Mouse (Mus musculus): ENCODE measurements around the gene AI413582. TPM values are rescaled to one million over a fixed set of nuclear protein-coding genes. Genes with fewer than 3 reads are reported as not detected.

Gene AI413582
- polyA plus RNA-seq, 1 experiment: 20.7 TPM

GRCm38 (mm10) chr17:27545991-27546390, 19.6 kb downstream of the AI413582 start:
- H3K36me3 ChIP-seq (ENCODE audit: control insufficient read depth, insufficient read depth, low read length): no peaks in the 10 kb centered on the region
- H3K27ac ChIP-seq (ENCODE audit: control insufficient read depth, insufficient read depth, low read depth, low read length): no peak overlapping the region
- H3K4me1 ChIP-seq (ENCODE audit: control insufficient read depth, insufficient read depth, low read length): peaks cover 5% of the 10 kb centered on the region
- H3K27me3 ChIP-seq (ENCODE audit: control insufficient read depth, insufficient read depth, low read length): no peaks in the 10 kb centered on the region
- TF ChIP-seq POLR2A (IDR thresholded peaks at IDR 0.05; ENCODE audit: control insufficient read depth, low read depth, low read length) (0 out of 2 replicates have a peak, but pooled peaks have one; percentile 12), CTCF (IDR thresholded peaks at IDR 0.05; ENCODE audit: control insufficient read depth, insufficient read depth, insufficient replicate concordance, low read depth, low read length) (no peak)
- no peak overlapping the region for H3K4me3 ChIP-seq (ENCODE audit: control insufficient read depth, low read depth, low read length)

- Histone ChIP-seq H3K4me1 (ENCODE audit: control insufficient read depth, insufficient read depth, low read length) (peaks cover 5% of the 10 kb centered on the region), H3K36me3 (ENCODE audit: control insufficient read depth, insufficient read depth, low read length) (no peaks in the 10 kb centered on the region), H3K27ac (ENCODE audit: control insufficient read depth, insufficient read depth, low read depth, low read length) (no peak overlapping the region), H3K27me3 (ENCODE audit: control insufficient read depth, insufficient read depth, low read length) (no peaks in the 10 kb centered on the region), H3K4me3 (ENCODE audit: control insufficient read depth, low read depth, low read length) (no peak overlapping the region)
- TF ChIP-seq POLR2A (IDR thresholded peaks at IDR 0.05; ENCODE audit: control insufficient read depth, low read depth, low read length) (no peak), CTCF (IDR thresholded peaks at IDR 0.05; ENCODE audit: control insufficient read depth, insufficient read depth, insufficient replicate concordance, low read depth, low read length) (no peak)
Observed at GRCm38 (mm10) chr17:27544551-27544950, 21.0 kb downstream of the AI413582 start.

GRCm38 (mm10) chr17:27541984-27542383, 23.6 kb downstream of the AI413582 start:
- Histone ChIP-seq H3K27me3 (ENCODE audit: control insufficient read depth, insufficient read depth, low read length) (no peaks in the 10 kb centered on the region), H3K36me3 (ENCODE audit: control insufficient read depth, insufficient read depth, low read length) (no peaks in the 10 kb centered on the region), H3K4me1 (ENCODE audit: control insufficient read depth, insufficient read depth, low read length) (peaks cover 5% of the 10 kb centered on the region), H3K4me3 (ENCODE audit: control insufficient read depth, low read depth, low read length) (no peak overlapping the region), H3K27ac (ENCODE audit: control insufficient read depth, insufficient read depth, low read depth, low read length) (no peak overlapping the region)
- TF ChIP-seq POLR2A (IDR thresholded peaks at IDR 0.05; ENCODE audit: control insufficient read depth, low read depth, low read length): no peak
- TF ChIP-seq CTCF (IDR thresholded peaks at IDR 0.05; ENCODE audit: control insufficient read depth, insufficient read depth, insufficient replicate concordance, low read depth, low read length): no peak

GRCm38 (mm10) chr17:27541261-27541660, 24.3 kb downstream of the AI413582 start:
- TF ChIP-seq CTCF (IDR thresholded peaks at IDR 0.05; ENCODE audit: control insufficient read depth, insufficient read depth, insufficient replicate concordance, low read depth, low read length): no peak
- no peak for TF ChIP-seq POLR2A (IDR thresholded peaks at IDR 0.05; ENCODE audit: control insufficient read depth, low read depth, low read length)
- no peaks in the 10 kb centered on the region for H3K27me3 ChIP-seq (ENCODE audit: control insufficient read depth, insufficient read depth, low read length)
- H3K27ac ChIP-seq (ENCODE audit: control insufficient read depth, insufficient read depth, low read depth, low read length): no peak overlapping the region
- H3K36me3 ChIP-seq (ENCODE audit: control insufficient read depth, insufficient read depth, low read length): no peaks in the 10 kb centered on the region
- peaks cover 5% of the 10 kb centered on the region for H3K4me1 ChIP-seq (ENCODE audit: control insufficient read depth, insufficient read depth, low read length)
- H3K4me3 ChIP-seq (ENCODE audit: control insufficient read depth, low read depth, low read length): no peak overlapping the region

- Histone ChIP-seq H3K27me3 (ENCODE audit: control insufficient read depth, insufficient read depth, low read length) (no peaks in the 10 kb centered on the region), H3K27ac (ENCODE audit: control insufficient read depth, insufficient read depth, low read depth, low read length) (no peak overlapping the region), H3K4me1 (ENCODE audit: control insufficient read depth, insufficient read depth, low read length) (peaks cover 3% of the 10 kb centered on the region), H3K36me3 (ENCODE audit: control insufficient read depth, insufficient read depth, low read length) (no peaks in the 10 kb centered on the region), H3K4me3 (ENCODE audit: control insufficient read depth, low read depth, low read length) (no peak overlapping the region)
- TF ChIP-seq POLR2A (IDR thresholded peaks at IDR 0.05; ENCODE audit: control insufficient read depth, low read depth, low read length): no peak
- TF ChIP-seq CTCF (IDR thresholded peaks at IDR 0.05; ENCODE audit: control insufficient read depth, insufficient read depth, insufficient replicate concordance, low read depth, low read length): peak; percentile 100
Observed at GRCm38 (mm10) chr17:27534718-27535117, 30.8 kb downstream of the AI413582 start.

GRCm38 (mm10) chr17:27533354-27533753, 32.2 kb downstream of the AI413582 start:
- H3K4me1 ChIP-seq (ENCODE audit: control insufficient read depth, insufficient read depth, low read length): peaks cover 3% of the 10 kb centered on the region
- no peak overlapping the region for H3K4me3 ChIP-seq (ENCODE audit: control insufficient read depth, low read depth, low read length)
- TF ChIP-seq CTCF (IDR thresholded peaks at IDR 0.05; ENCODE audit: control insufficient read depth, insufficient read depth, insufficient replicate concordance, low read depth, low read length) (no peak), POLR2A (IDR thresholded peaks at IDR 0.05; ENCODE audit: control insufficient read depth, low read depth, low read length) (no peak)
- H3K36me3 ChIP-seq (ENCODE audit: control insufficient read depth, insufficient read depth, low read length): no peaks in the 10 kb centered on the region
- no peaks in the 10 kb centered on the region for H3K27me3 ChIP-seq (ENCODE audit: control insufficient read depth, insufficient read depth, low read length)
- H3K27ac ChIP-seq (ENCODE audit: control insufficient read depth, insufficient read depth, low read depth, low read length): no peak overlapping the region

GRCm38 (mm10) chr17:27532095-27532494, 33.5 kb downstream of the AI413582 start:
- TF ChIP-seq POLR2A (IDR thresholded peaks at IDR 0.05; ENCODE audit: control insufficient read depth, low read depth, low read length): no peak
- no peak for TF ChIP-seq CTCF (IDR thresholded peaks at IDR 0.05; ENCODE audit: control insufficient read depth, insufficient read depth, insufficient replicate concordance, low read depth, low read length)
- H3K27me3 ChIP-seq (ENCODE audit: control insufficient read depth, insufficient read depth, low read length): no peaks in the 10 kb centered on the region
- no peak overlapping the region for H3K4me3 ChIP-seq (ENCODE audit: control insufficient read depth, low read depth, low read length)

GRCm38 (mm10) chr17:27528767-27529166, 36.8 kb downstream of the AI413582 start:
- H3K4me3 ChIP-seq (ENCODE audit: control insufficient read depth, low read depth, low read length): no peak overlapping the region
- H3K4me1 ChIP-seq (ENCODE audit: control insufficient read depth, insufficient read depth, low read length): no peaks in the 10 kb centered on the region
- H3K36me3 ChIP-seq (ENCODE audit: control insufficient read depth, insufficient read depth, low read length): no peaks in the 10 kb centered on the region
- TF ChIP-seq CTCF (IDR thresholded peaks at IDR 0.05; ENCODE audit: control insufficient read depth, insufficient read depth, insufficient replicate concordance, low read depth, low read length): no peak
- TF ChIP-seq POLR2A (IDR thresholded peaks at IDR 0.05; ENCODE audit: control insufficient read depth, low read depth, low read length): no peak
- H3K27me3 ChIP-seq (ENCODE audit: control insufficient read depth, insufficient read depth, low read length): no peaks in the 10 kb centered on the region
- no peak overlapping the region for H3K27ac ChIP-seq (ENCODE audit: control insufficient read depth, insufficient read depth, low read depth, low read length)

More at GRCm38 (mm10) chr17:27532095-27532494, 33.5 kb downstream of the AI413582 start:
- Histone ChIP-seq H3K36me3 (ENCODE audit: control insufficient read depth, insufficient read depth, low read length) (no peaks in the 10 kb centered on the region), H3K27ac (ENCODE audit: control insufficient read depth, insufficient read depth, low read depth, low read length) (no peak overlapping the region), H3K4me1 (ENCODE audit: control insufficient read depth, insufficient read depth, low read length) (peaks cover 3% of the 10 kb centered on the region)

Measured in testis, adult 2 months (tissue).